Mouse (Mus musculus): ENCODE measurements at regions not wholly inside any gene's neighbourhood (a gene's known extent, or its start where the extent isn't known, plus 50 kb on each side); places are given as distances from the start of the nearest gene placed in this dataset.

DNA sequence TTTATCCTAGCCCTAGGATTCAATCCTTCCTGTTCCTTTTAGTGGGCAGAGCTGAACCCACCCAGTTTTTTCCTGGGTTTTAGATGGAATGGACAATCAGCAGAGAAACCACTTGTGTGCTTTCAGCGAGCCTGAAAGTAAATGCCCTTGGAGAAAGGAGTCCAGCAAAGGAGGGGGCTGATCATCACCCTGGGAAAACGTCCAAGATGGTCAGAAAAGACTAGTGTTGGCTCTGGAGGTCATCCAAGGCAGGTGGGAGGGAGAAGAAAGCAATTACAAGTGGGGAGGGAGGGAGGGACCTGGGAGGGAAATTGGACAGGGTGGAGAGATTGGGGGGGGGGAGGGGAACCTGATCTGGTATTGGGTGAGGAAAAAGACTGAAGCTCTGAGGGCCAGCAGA is 55.6 kb upstream of the Zfp366 start:
- TF ChIP-seq GATA4 (IDR thresholded peaks at IDR 0.05; ENCODE audit: insufficient replicate concordance, low read length) = no peak

DNA sequence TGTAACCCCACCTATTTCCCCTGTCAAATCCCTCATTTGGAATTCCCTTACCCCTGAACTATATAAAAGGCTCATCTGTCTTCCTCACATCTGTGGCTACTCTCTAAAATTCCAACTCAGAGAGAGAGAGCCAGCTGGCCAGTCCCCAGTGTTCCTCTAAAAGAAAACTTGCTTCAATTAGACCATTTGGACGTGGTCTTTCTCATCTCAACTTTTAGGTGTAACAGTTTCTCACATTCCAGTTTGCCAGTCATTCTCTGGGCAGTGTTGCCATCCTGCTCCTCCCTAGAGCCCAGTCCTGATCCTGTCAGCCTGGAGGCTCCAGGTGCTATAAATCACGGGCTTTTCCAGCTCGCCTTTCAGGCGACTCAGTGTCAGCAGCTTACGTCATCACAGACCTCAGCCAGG is 56.3 kb upstream of the Zfp366 start:
- TF ChIP-seq GATA4 (IDR thresholded peaks at IDR 0.05; ENCODE audit: insufficient replicate concordance, low read length) = no peak

DNA sequence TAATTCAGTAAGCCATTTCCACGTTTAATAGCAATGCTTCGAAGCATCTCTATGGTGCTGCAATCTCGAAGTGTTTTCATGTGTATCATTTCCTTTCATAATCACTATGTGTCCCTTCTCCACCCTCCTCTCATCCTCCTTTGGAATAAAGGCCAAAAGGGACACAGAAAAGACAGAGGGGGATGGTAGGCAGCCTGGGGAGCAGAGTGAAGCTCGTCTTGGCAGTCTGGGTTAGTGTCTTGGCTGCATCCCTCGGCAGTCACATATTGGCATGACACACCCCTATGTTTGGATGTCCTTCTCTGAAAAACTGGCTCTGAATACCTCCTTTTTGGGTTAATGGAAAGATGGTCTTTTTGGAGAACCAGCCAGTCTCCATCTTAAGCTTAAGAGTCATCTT is 56.9 kb upstream of the Zfp366 start:
- no peak for TF ChIP-seq GATA4 (IDR thresholded peaks at IDR 0.05; ENCODE audit: insufficient replicate concordance, low read length)

DNA sequence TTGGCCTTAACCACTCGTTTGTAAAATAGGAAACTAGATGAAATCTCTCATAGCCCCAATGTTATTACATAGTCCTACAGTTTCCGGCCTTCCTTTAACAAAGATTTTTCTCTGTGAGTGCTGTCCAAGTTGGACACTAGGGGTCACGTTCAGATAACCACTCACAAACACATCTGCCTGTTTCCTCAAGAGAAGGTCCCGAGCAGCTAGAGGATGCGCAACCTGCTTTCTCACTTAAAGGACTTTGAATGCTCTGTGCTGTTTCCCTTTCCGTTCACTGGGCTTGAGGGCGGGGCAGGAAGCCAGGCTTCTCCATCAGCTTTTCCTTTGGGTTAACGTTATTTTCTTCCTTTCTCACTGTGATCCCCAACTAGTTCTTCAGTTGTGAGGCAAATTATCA is 58.1 kb upstream of the Zfp366 start:
- TF ChIP-seq GATA4 (IDR thresholded peaks at IDR 0.05; ENCODE audit: insufficient replicate concordance, low read length) = no peak

GRCm38 (mm10) chr13:99125946-99126345 is 58.7 kb upstream of the Zfp366 start:
- TF ChIP-seq GATA4 (IDR thresholded peaks at IDR 0.05; ENCODE audit: insufficient replicate concordance, low read length) = no peak

DNA sequence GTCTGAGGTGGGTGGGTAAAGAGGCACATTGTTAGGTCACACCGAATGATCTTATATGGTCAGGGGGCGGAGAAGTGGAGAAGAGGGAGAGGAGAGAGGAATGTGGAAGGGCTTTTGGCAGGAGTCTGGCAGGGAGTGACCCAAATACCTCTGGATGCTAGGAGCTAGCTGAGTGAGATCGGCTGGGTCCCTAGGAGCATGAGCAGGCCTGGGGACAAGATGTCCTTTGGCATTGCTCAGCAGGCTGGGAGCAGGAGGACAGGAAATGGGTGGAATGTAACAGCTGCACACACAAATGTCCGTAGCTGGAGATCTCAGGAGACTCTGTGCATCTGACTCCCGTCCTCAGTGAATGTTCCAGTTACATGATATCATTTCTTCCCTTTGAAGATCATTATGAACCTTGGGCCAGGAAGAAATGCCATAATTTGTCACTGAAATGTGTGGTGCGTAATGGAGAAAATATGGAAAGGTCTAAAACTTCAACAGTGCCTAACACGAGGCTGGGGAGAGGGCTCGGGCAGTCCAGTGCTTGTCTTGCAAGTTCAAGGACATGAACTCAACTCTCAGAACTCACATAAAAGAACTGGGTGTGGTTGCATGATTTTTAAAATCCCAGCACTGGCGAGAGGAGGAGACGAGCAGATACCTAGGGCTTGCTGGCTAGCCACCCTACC is 59.6 kb upstream of the Zfp366 start:
- no peak for TF ChIP-seq GATA4 (IDR thresholded peaks at IDR 0.05; ENCODE audit: insufficient replicate concordance, low read length)

GRCm38 (mm10) chr13:99124141-99124540 is 60.5 kb upstream of the Zfp366 start:
- TF ChIP-seq GATA4 (IDR thresholded peaks at IDR 0.05; ENCODE audit: insufficient replicate concordance, low read length) = no peak

DNA sequence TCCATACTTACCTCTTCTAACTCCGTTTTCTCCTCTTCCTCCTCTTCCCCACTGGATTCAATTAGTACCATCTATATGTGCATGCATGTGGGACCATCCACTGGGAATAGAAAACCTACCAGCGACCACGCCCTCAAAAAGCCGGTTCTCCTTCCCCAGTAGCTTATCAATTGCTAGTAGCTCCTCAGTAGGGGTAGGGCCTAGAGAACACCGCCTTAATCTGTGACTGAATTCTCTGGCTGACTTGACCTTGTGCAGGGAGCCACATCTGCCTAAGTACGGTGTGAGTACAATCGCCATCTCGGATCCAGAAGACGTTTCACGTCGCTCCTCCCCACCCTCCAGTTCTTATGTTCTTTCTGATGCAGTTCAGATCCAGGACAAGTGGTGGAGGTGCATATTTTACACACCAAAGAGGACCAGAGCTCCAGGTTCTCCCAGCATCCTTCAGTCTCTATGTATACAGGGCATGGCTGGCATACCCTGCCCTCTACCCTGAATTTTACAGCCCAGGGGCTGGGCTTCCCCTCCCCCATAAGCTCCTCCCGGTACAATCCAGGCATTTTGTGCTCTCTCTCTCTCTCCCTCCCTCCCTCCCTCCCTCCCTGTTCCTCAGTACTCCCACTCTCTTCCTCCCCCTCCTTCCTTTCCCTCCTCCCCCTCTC is 61.0 kb upstream of the Zfp366 start:
- no peak for TF ChIP-seq GATA4 (IDR thresholded peaks at IDR 0.05; ENCODE audit: insufficient replicate concordance, low read length)

- no peak for TF ChIP-seq GATA4 (IDR thresholded peaks at IDR 0.05; ENCODE audit: insufficient replicate concordance, low read length)
Measured at GRCm38 (mm10) chr13:99121096-99121495, 63.5 kb upstream of the Zfp366 start.

DNA sequence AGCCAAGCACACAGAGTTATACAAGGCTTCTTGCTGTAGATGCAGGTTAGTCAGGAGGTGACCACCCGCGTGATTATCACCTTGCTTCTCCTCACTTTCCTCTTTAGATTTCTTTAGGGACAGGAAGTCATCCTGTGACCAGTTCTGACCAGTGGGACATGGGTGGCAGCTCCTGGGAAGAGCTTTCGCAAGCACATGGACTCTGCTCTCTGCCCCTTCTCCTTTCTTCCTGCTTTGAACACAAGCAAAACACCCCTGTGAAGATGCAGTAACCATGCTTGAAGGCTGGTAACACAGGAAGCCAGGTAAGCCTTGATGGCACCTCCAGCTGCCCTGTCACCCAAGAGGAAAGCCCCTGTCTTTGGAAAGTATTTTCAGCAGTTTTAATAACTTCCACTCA is 64.7 kb upstream of the Zfp366 start:
- TF ChIP-seq GATA4 (IDR thresholded peaks at IDR 0.05; ENCODE audit: insufficient replicate concordance, low read length) = no peak

DNA sequence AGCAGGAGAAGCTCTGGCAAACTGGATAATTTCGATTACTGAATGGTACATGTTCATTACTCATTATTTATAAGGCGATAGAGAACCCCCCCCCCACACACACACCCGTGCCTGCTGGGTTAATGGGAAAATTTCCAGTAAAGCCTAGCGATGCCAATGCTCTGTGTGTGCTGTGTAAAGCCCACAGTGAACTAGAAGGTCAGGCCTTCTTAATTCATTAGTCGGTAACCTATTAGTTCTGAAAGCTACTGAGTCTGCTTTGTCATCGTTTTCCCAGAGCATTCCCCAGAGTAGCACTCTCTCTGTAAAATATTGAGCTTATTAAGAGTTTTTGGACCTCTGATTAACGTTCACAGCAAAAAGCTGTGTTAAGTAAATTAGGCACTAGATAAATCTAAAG is 65.7 kb upstream of the Zfp366 start:
- no peak for TF ChIP-seq GATA4 (IDR thresholded peaks at IDR 0.05; ENCODE audit: insufficient replicate concordance, low read length)

DNA sequence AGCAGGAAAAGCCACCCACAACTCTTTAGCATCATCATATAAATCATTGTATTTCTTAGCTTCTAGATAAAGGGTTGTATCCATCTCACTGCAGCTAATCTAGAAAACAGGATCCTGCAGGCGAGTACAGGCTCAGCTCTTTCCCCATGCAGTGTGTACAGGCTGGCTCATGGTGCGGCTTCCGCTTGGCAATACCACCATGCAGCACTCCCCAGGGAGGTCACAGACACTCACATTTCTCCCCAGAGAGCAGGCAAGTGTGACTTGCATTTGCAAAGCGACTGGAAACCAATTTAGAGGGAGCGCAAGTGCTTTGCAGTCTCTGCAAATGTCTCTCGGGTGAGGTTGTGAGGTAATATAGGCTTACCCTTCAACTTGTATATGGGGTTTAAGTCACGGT is 69.1 kb upstream of the Zfp366 start:
- TF ChIP-seq GATA4 (IDR thresholded peaks at IDR 0.05; ENCODE audit: insufficient replicate concordance, low read length) = no peak

GRCm38 (mm10) chr13:99114565-99114964 is 70.1 kb upstream of the Zfp366 start:
- TF ChIP-seq GATA4 (IDR thresholded peaks at IDR 0.05; ENCODE audit: insufficient replicate concordance, low read length) = no peak

DNA sequence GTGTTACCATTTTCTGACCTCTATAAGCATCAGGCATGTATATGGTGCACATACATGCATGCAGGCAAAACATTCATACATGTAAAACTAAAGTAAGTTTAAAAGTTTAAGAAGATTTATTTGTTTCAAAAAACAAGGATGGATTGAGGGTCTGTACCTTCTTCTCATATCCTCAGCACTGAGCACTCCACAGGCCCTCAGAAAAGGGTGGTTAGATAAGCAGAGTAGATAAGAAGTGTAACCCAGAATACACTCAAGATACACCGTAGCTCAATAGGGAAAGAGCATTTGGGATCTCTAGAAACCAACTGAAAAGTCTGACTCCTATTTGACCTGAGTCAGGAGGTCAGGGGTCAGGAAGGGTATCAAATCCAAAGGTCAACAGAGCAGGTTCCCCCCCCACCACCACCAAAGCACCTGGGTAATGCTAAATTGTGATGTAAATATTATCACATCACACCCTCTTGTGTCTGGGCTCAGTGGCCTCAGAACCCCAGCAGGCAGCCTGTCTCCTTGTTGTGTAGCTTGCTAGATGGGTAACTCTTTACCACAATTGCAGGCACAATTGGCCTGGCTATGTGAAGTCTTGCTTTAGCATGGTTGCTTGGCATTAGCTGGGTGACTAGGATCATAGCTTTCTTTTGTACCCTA is 72.8 kb upstream of the Zfp366 start:
- no peak for TF ChIP-seq GATA4 (IDR thresholded peaks at IDR 0.05; ENCODE audit: insufficient replicate concordance, low read length)

- TF ChIP-seq GATA4 (IDR thresholded peaks at IDR 0.05; ENCODE audit: insufficient replicate concordance, low read length) = no peak
Measured at GRCm38 (mm10) chr13:99107983-99108382, 76.6 kb upstream of the Zfp366 start.

DNA sequence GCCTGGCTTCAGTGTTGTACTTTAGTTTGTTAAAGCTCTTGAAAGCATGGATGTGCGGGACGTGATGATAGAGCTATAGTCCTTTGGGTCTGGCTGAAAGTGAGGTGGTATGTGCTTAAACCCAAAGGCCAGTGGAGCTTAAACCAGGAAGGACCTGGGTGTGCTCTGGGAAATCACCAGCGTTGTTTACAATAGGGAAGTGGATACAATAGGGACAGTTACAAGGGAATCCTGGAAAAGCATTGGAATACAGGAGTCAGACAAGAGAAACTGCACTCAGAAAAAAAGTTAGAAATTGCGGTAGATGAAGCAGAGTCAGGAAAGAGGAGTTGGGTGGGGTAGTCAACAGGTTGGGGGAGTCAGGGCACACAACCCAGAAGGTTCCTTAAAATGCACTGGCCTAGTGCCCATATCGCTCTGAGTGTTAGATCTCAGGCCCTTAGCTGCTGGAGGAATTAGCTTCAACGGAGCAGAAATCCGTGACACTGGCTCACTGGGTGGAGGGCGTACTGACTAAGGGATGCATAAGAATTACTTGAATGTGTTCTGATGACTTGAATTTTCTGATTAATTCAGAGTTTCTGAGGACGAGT is 82.4 kb upstream of the Zfp366 start:
- no peak for TF ChIP-seq GATA4 (IDR thresholded peaks at IDR 0.05; ENCODE audit: insufficient replicate concordance, low read length)
